Mouse (Mus musculus) gastrocnemius, postnatal 25 days (tissue): ENCODE data around the gene Ocrl. TPM values are rescaled to one million over a fixed set of nuclear protein-coding genes. Genes with fewer than 3 reads are reported as not detected.

Experiments used
- DNase-seq: peaks from one replicate; pipeline ENCODE4 v3.0.0; 2022
- long read RNA-seq, 2 experiments: library from polyadenylated mRNA; stranded (forward); transcript quantifications; one replicate each; pipeline ENCODE4 v2.0.0; 2021
- total RNA-seq, 2 experiments: library from RNA; stranded (reverse); gene quantifications; 1 replicate in 1 of 2; 2 replicates in 1 of 2; pipeline ENCODE4 v1.2.3; 2021

Gene Ocrl
- 10 to 100 TPM in 1 of 2 experiments, 1 to 10 TPM in 1; 9.3 to 11.6 TPM for total RNA-seq
- long read RNA-seq, experiment 1, partial matches to known transcripts = 0 of 2 reads
- long read RNA-seq, experiment 1, other reads (novel, unspliced or antisense) = 2 of 2 reads
- long read RNA-seq, experiment 2, partial matches to known transcripts = 1 of 5 reads
- long read RNA-seq, experiment 2, other reads (novel, unspliced or antisense) = 4 of 5 reads

- DNase-seq = peak; percentile 70
These were observed at the start of gene Ocrl for GRCm38 (mm10) chrX:47912306-47912792. Gene Ocrl, plus strand, starts transcription at chrX:47912387.

GRCm38 (mm10) chrX:47880052-47880451 is 32.1 kb upstream of the Ocrl start:
- no peak for DNase-seq

- no peak for DNase-seq
These were observed 29.4 kb upstream of the Ocrl start for GRCm38 (mm10) chrX:47882813-47883212.

DNA sequence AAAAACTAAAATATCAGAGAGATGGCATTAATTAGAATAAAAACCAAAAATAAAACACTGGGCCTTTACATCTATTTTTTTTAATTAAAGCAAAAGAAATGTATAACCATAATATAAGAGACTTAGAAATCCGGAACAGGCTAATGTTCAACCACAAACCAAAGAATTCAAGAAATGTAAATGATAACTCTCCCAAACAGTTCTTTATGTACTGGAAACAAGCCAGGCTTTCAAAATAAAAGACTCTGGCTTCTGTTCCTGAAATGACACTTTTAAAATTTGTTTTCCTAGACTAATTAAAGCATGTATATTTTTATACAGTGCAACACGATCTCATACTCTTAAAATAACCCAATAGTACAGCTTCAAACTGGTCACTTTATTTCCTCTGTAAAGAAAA is 24.8 kb upstream of the Ocrl start:
- no peak for DNase-seq

GRCm38 (mm10) chrX:47891243-47891906 is 20.8 kb upstream of the Ocrl start:
- DNase-seq = no peak

GRCm38 (mm10) chrX:47891907-47892430 is 20.2 kb upstream of the Ocrl start:
- no peak for DNase-seq

DNA sequence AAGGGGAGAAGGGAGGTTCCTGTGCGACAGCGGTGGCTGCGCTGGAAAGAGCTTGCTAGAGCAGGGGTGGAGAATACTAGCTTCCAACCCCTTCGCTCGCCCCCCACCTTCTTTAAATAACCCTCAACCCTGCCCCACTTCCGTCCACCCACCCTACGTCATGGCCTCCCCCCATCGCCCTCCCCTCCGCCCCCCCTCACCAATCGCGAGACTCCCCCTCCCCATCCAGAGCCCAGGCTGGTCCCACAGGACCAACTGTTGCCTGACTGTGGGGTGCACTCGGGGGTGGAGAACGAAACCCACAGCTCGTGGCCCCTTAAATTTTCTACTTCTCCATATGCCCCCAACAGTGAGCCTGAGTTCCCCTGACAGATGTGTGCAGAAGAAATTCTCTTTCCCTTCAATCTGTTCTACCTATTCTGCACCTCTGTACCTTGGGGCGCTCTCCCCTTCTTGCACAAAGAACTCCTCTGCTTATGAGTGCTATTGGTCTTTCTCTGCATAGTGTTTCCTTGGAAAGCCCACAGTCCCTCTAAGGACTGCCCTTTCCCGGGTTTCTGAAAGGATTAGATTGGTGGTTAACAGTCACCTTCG is 19.7 kb upstream of the Ocrl start, which contains the start of gene Smarca1:
TSS of gene Smarca1 (minus strand) at position 544 of the 594 bp plus-strand sequence.
- DNase-seq = peak; percentile 5

DNA sequence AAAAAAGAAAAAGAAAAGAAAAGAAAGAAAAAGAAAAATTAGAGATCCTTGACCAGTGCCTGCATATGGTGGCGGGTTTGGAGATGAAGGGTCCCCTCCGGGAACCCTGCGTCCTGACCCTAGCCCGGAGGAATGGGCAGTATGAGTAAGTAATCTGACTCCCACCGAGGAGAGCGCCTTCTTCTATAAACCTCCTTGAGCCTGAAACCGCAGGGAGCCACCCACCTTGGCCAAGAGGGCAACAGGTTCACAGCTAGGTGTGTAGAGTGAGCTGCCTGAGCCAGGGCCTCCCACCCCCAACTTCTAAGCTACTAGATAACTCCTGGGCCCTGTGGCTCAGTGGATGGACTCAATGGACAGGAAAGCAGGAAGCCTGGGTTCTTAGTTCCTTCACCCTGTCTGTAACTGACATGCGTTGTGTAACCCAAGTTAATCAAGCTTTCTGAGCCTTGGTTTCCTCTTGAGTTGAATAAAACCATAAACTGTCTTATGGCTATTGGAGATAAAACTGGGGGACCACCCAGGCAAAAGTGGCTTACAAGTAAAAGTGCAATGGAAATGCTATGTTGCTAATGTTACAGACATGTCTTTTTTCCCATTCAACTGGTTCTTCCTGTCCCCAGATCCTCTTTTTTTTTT is 836 bp downstream of the Ocrl start:
- no peak for DNase-seq

DNA sequence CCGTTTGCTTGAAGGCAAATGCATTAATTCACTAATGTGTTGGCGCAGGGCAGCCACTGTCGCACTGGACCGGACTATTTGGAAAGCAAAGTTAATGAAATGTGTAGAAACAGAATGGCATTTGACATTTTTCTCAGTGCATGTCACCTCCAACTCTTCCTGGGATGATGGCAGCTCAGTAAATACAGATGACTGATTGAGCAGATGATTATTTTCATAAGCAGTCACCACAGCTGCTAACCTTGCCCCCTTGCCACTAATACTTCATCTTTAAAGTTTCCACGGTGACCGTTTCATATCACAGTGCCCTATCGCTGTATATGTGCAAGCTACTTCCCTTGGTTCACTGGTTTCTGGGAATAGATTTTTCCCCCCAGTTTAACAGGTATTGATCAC is 1.4 kb downstream of the Ocrl start:
- DNase-seq = no peak

GRCm38 (mm10) chrX:47916831-47917230 is 4.6 kb downstream of the Ocrl start:
- DNase-seq = no peak

- no peak for DNase-seq
These were observed 8.4 kb downstream of the Ocrl start for GRCm38 (mm10) chrX:47920541-47920940.

DNA sequence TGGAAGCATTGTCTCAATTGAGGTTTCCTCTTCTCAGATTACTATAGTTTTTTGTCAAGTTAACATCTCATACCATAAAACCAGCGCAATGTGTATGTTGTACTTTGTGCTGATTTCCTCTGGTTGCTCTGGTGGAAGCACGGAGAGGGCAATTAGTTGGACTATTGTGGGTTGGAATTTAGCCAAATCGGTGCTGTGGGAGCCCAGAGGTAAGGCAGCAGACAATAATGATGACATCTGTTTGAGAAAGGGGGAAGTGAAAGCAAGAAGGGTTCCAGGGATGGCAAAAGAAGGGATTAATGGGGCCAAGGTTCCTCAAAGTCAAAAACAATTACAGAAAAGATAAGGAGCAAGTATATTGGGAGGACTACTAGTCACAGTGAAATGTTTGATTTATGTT is 15.8 kb downstream of the Ocrl start:
- DNase-seq = no peak

DNA sequence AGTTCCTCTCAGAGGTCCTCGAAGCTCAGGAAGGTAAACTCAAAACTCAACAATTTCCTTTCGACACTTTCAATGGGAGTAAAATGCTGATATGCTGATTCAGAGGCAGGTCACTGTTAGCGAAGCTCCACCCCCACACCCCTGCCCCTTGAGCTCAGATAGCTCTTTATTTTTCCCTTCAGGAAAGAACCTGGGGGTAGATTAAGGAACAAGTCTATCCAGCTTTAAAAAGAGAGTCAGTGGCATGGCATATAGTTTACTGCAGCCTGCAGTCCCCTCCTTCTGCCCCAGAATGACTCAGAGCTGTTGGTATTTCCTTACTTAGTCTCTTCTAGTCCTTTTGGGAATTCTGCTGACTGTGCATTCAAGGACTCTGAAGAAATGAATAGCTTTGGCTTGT is 18.3 kb downstream of the Ocrl start:
- no peak for DNase-seq

DNA sequence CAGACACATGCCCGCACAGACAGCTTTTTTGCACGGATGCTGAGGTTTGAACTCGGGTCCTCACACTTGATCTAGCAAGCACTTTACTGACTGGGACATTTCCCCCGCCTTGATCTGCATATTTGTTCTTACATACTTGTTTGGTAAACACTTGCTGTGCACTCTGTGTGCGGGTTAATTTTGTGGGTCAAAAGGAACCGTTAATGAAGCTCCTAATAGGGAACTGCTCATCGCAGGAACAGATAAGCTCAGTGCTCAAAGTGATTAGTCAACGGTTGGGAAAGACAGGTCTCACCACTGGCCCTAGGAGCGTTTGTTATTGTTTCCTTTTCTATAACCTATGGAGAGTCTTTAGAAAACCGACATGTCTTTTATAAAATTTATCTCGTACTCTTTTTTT is 22.2 kb downstream of the Ocrl start:
- no peak for DNase-seq

GRCm38 (mm10) chrX:47936885-47937284 is 24.7 kb downstream of the Ocrl start:
- DNase-seq = no peak

- no peak for DNase-seq
These were observed 25.6 kb downstream of the Ocrl start for GRCm38 (mm10) chrX:47937740-47938139.

GRCm38 (mm10) chrX:47949729-47950128 is 37.5 kb downstream of the Ocrl start:
- DNase-seq = no peak

GRCm38 (mm10) chrX:47962579-47962978 is 50.4 kb downstream of the Ocrl start:
- no peak for DNase-seq

DNA sequence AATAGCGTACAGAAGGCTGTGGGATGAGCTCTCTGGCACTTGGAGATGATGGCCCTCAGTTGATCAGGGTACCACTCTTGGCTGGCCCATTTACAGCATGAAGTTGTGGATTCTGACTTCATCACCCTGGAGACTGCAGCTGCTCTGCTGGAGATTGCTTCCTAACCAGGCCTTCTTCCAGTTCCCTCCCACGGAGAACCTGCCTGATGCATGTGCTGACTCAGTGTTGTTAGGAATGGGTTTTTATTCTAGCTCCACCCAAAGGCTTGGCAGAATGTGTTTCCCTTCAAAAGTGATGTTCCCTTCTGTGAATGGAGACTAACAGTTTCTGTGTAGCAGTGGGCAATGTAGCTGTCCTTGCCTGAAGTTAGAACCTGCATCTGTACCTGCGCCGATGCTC is 58.2 kb downstream of the Ocrl start:
- no peak for DNase-seq

GRCm38 (mm10) chrX:47970864-47971263 is 58.7 kb downstream of the Ocrl start:
- no peak for DNase-seq

- DNase-seq = no peak
These were observed 59.4 kb downstream of the Ocrl start for GRCm38 (mm10) chrX:47971366-47972128.

DNA sequence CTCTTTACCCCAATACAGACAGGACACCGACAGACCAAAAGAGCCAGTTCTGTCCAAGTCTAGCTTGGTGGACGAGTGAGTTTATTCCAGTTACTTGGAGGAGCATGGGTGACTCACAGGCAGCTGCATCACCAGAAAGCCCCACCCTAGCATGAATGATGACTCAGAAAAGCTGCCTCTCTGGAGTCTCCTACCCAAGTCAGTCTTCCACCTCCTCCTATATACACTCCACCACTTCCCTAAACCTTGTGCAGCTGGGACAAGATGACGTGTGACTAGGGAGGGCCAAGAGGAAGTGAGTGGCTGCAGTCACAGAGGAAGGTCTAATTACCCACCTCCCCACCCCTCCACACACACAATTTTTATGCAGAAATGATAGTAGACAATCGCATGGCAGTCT is 64.4 kb downstream of the Ocrl start:
- peak; percentile 36 for DNase-seq
